Mouse (Mus musculus) MEL (cell line): ENCODE measurements around the gene Nrsn2. TPM values are rescaled to one million over a fixed set of nuclear protein-coding genes. Genes with fewer than 3 reads are reported as not detected.

ENCODE experiments used
- DNase-seq: peaks from one replicate; pipeline ENCODE4 v3.0.0; 2011; ENCODE audit warnings: low read depth, low spot score
- H3K27ac ChIP-seq: 2 replicates; pipeline ENCODE4 v1.5.1; 2012; ENCODE audit warnings: low read depth, mild to moderate bottlenecking, control low read depth, low read length, moderate library complexity; ENCODE audit not compliant: control insufficient read depth
- H3K27me3 ChIP-seq, 2 experiments: fragments of 150-350 bp in 1 of 2; sonication (generic) in 1 of 2; 2 replicates each; pipeline ENCODE4 v1.6.1; 2012; ENCODE audit warnings: low read length in 2 of 2, mild to moderate bottlenecking in 2 of 2, improper control_type of control experiment in 1 of 2, moderate library complexity in 1 of 2; ENCODE audit not compliant: insufficient read depth in 2 of 2, control insufficient read depth in 1 of 2
- H3K36me3 ChIP-seq, 2 experiments: 2 replicates each; pipeline ENCODE4 v1.6.1; 2012 to 2014; ENCODE audit warnings: low read length in 2 of 2, improper control_type of control experiment in 1 of 2, inconsistent platforms in 1 of 2, mild to moderate bottlenecking in 1 of 2; ENCODE audit not compliant: insufficient read depth in 2 of 2, control insufficient read depth in 1 of 2
- H3K4me1 ChIP-seq, 2 experiments: fragments of 150-350 bp in 1 of 2; sonication (generic) in 1 of 2; 2 replicates each; pipeline ENCODE4 v1.6.1; 2012; ENCODE audit warnings: low read length in 2 of 2, improper control_type of control experiment in 1 of 2, mild to moderate bottlenecking in 1 of 2; ENCODE audit not compliant: insufficient read depth in 2 of 2, control insufficient read depth in 1 of 2
- H3K4me3 ChIP-seq, 2 experiments: fragments of 150-350 bp in 1 of 2; sonication (generic) in 1 of 2; 2 replicates each; pipeline ENCODE4 v1.5.1; 2012; ENCODE audit warnings: low read depth in 2 of 2, low read length in 2 of 2, mild to moderate bottlenecking in 2 of 2, moderate library complexity in 2 of 2, control low read depth in 1 of 2, improper control_type of control experiment in 1 of 2; ENCODE audit not compliant: control insufficient read depth in 1 of 2, insufficient read depth in 1 of 2
- H3K79me2 ChIP-seq: 2 replicates; pipeline ENCODE4 v1.6.1; 2012; ENCODE audit warnings: mild to moderate bottlenecking, low read length, moderate library complexity; ENCODE audit not compliant: control insufficient read depth, poor library complexity, insufficient read depth
- H3K9ac ChIP-seq: 2 replicates; pipeline ENCODE4 v1.6.1; 2012; ENCODE audit warnings: low read depth, mild to moderate bottlenecking, control low read depth, low read length, moderate library complexity; ENCODE audit not compliant: control insufficient read depth, poor library complexity, severe bottlenecking
- H3K9me3 ChIP-seq: fragments of 150-350 bp; sonication (generic); replicated peaks from 2 replicates; pipeline ENCODE4 v1.6.1; 2012; ENCODE audit warnings: mild to moderate bottlenecking, low read length, improper control_type of control experiment, moderate library complexity; ENCODE audit not compliant: insufficient read depth
- BHLHE40 ChIP-seq: IDR thresholded peaks from 2 replicates; pipeline ENCODE4 v1.6.1; 2012; ENCODE audit warnings: low read depth, mild to moderate bottlenecking, inconsistent platforms, low read length, improper control_type of control experiment, borderline replicate concordance
- CHD2 ChIP-seq: IDR thresholded peaks from 2 replicates; pipeline ENCODE4 v1.6.1; 2011; ENCODE audit warnings: low read length, improper control_type of control experiment
- CTCF ChIP-seq, 3 experiments: IDR thresholded peaks in 2 of 3; conservative IDR thresholded peaks in 1 of 3; 2 replicates each; pipeline ENCODE4 v1.5.1; 2011 to 2012; ENCODE audit warnings: low read length in 3 of 3, low read depth in 2 of 3, mild to moderate bottlenecking in 2 of 3, improper control_type of control experiment in 1 of 3, inconsistent platforms in 1 of 3, mixed read lengths in 1 of 3, moderate library complexity in 1 of 3; ENCODE audit not compliant: control insufficient read depth in 1 of 3, insufficient read depth in 1 of 3, poor library complexity in 1 of 3, severe bottlenecking in 1 of 3
- ELF1 ChIP-seq: IDR thresholded peaks from 2 replicates; pipeline ENCODE4 v1.6.1; 2014; ENCODE audit warnings: low read depth, mild to moderate bottlenecking, inconsistent platforms, low read length, improper control_type of control experiment, moderate library complexity
- EP300 ChIP-seq, 2 experiments: IDR thresholded peaks; 2 replicates each; pipeline ENCODE4 v1.6.1; 2011; ENCODE audit warnings: improper control_type of control experiment in 2 of 2, low read length in 2 of 2, low read depth in 1 of 2, mild to moderate bottlenecking in 1 of 2
- ETS1 ChIP-seq: IDR thresholded peaks from 2 replicates; pipeline ENCODE4 v1.6.1; 2012; ENCODE audit warnings: low read depth, mild to moderate bottlenecking, inconsistent platforms, low read length, improper control_type of control experiment, moderate library complexity
- GATA1 ChIP-seq: IDR thresholded peaks from 2 replicates; pipeline ENCODE4 v1.6.1; 2011; ENCODE audit warnings: low read depth, low read length, improper control_type of control experiment
- HCFC1 ChIP-seq: IDR thresholded peaks from 2 replicates; pipeline ENCODE4 v1.6.1; 2012; ENCODE audit warnings: low read depth, mild to moderate bottlenecking, inconsistent platforms, low read length, improper control_type of control experiment, moderate library complexity
- MAFK ChIP-seq: IDR thresholded peaks from 2 replicates; pipeline ENCODE4 v1.6.1; 2011; ENCODE audit warnings: low read depth, mild to moderate bottlenecking, low read length, improper control_type of control experiment, borderline replicate concordance
- MAX ChIP-seq: IDR thresholded peaks from 2 replicates; pipeline ENCODE4 v1.6.1; 2011; ENCODE audit warnings: low read length, improper control_type of control experiment
- MEF2A ChIP-seq: IDR thresholded peaks from 2 replicates; pipeline ENCODE4 v1.6.1; 2014; ENCODE audit warnings: low read depth, mild to moderate bottlenecking, inconsistent platforms, low read length, improper control_type of control experiment; ENCODE audit not compliant: poor library complexity, insufficient replicate concordance, severe bottlenecking; ENCODE audit errors: extremely low read depth
- MXI1 ChIP-seq: IDR thresholded peaks from 2 replicates; pipeline ENCODE4 v1.6.1; 2011; ENCODE audit warnings: mild to moderate bottlenecking, low read depth, low read length, improper control_type of control experiment
- MYB ChIP-seq: IDR thresholded peaks from 2 replicates; pipeline ENCODE4 v1.6.1; 2011; ENCODE audit warnings: mild to moderate bottlenecking, low read depth, low read length, improper control_type of control experiment
- MYC ChIP-seq: IDR thresholded peaks from 2 replicates; pipeline ENCODE4 v1.6.1; 2011; ENCODE audit warnings: low read depth, mild to moderate bottlenecking, low read length, improper control_type of control experiment, moderate library complexity
- NELFE ChIP-seq: IDR thresholded peaks from 2 replicates; pipeline ENCODE4 v1.6.1; 2011; ENCODE audit warnings: low read depth, low read length, improper control_type of control experiment
- NRF1 ChIP-seq: IDR thresholded peaks from 2 replicates; pipeline ENCODE4 v1.6.1; 2014; ENCODE audit warnings: low read depth, mild to moderate bottlenecking, inconsistent platforms, low read length, improper control_type of control experiment, moderate library complexity; ENCODE audit not compliant: poor library complexity, insufficient read depth, severe bottlenecking
- POLR2AphosphoS2 ChIP-seq: IDR thresholded peaks from 2 replicates; pipeline ENCODE4 v1.6.1; 2011; ENCODE audit warnings: low read length, improper control_type of control experiment
- POLR2AphosphoS5 ChIP-seq: IDR thresholded peaks from 2 replicates; pipeline ENCODE4 v1.6.1; 2012; ENCODE audit warnings: low read depth, borderline replicate concordance, mild to moderate bottlenecking, inconsistent platforms, low read length, moderate library complexity, mixed read lengths
- RCOR1 ChIP-seq: IDR thresholded peaks from 2 replicates; pipeline ENCODE4 v1.6.1; 2012; ENCODE audit warnings: low read depth, mild to moderate bottlenecking, inconsistent platforms, low read length, improper control_type of control experiment
- SIN3A ChIP-seq: IDR thresholded peaks from 2 replicates; pipeline ENCODE4 v1.6.1; 2012; ENCODE audit warnings: low read length, improper control_type of control experiment, inconsistent platforms
- SMC3 ChIP-seq: IDR thresholded peaks from 2 replicates; pipeline ENCODE4 v1.6.1; 2011; ENCODE audit warnings: low read depth, low read length, improper control_type of control experiment
- TAL1 ChIP-seq: IDR thresholded peaks from 2 replicates; pipeline ENCODE4 v1.6.1; 2012; ENCODE audit warnings: mild to moderate bottlenecking, inconsistent platforms, low read length, moderate library complexity, mixed read lengths
- TBP ChIP-seq: IDR thresholded peaks from 2 replicates; pipeline ENCODE4 v1.8.0; 2011; ENCODE audit warnings: low read depth, low read length, improper control_type of control experiment
- TCF12 ChIP-seq: IDR thresholded peaks from 2 replicates; pipeline ENCODE4 v1.6.1; 2014; ENCODE audit warnings: low read depth, mild to moderate bottlenecking, inconsistent platforms, low read length, improper control_type of control experiment, moderate library complexity
- UBTF ChIP-seq: IDR thresholded peaks from 2 replicates; pipeline ENCODE4 v1.6.1; 2012; ENCODE audit warnings: low read depth, mild to moderate bottlenecking, inconsistent platforms, low read length, improper control_type of control experiment, moderate library complexity, borderline replicate concordance; ENCODE audit not compliant: insufficient read depth
- USF1 ChIP-seq: IDR thresholded peaks from 2 replicates; pipeline ENCODE4 v1.6.1; 2014; ENCODE audit warnings: low read depth, mild to moderate bottlenecking, inconsistent platforms, low read length, improper control_type of control experiment, moderate library complexity
- ZC3H11A ChIP-seq: IDR thresholded peaks from 2 replicates; pipeline ENCODE4 v1.6.1; 2012; ENCODE audit warnings: low read depth, mild to moderate bottlenecking, inconsistent platforms, low read length, improper control_type of control experiment
- ZNF384 ChIP-seq: IDR thresholded peaks from 2 replicates; pipeline ENCODE4 v1.6.1; 2012; ENCODE audit warnings: low read depth, mild to moderate bottlenecking, inconsistent platforms, low read length, improper control_type of control experiment
- polyA plus RNA-seq, 2 experiments: library from polyadenylated mRNA; stranded (reverse) in 1 of 2; unstranded in 1 of 2; fragments of >175 nt in 1 of 2; fragments of >200 nt in 1 of 2; gene quantifications; 2 replicates each; pipeline versions ENCODE4 v1.2.1 to v1.2.4; 2012; ENCODE audit warnings: low replicate concordance in 2 of 2, low read depth in 1 of 2; ENCODE audit not compliant: insufficient read length in 2 of 2, insufficient read depth in 1 of 2, missing spikeins in 1 of 2
- total RNA-seq: library from RNA; depleted of rRNA; stranded (reverse); fragments of 300-350 nt; gene quantifications from 2 replicates; pipeline ENCODE4 v1.2.3, GENCODE M21; 2012

Gene Nrsn2
- total and polyA plus RNA-seq, 3 experiments, result not detected

DNA sequence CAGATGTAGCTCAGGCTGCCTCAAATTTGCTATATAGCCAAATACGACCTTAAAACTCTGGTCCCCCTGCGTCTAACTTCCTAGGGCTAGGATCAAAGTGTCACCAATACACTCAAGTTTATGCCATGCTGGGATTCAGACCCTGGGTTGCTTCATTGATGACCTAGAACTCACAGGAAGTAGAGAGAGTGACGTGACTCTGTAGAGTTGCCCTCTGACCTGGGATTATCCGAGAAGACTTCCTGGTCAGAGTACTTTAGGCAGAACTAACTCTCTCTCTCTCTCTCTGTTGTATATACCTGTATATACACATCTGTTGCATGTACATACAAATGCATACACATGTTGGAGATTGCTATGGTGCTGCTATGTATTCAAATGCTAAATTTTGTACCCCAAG is 3.8 kb downstream of the Nrsn2 start:
- peaks cover 0 to 11% of the 10 kb centered on the region in 2 experiments; a peak in 2 of 4 replicates for H3K36me3 ChIP-seq
- DNase-seq, result peak; percentile 60
- H3K9me3 ChIP-seq, result no peaks in the 10 kb centered on the region
- no peaks in the 10 kb centered on the region for H3K27me3 ChIP-seq
- peak overlapping the region; percentile 29 to 58 for H3K4me3 ChIP-seq
- peak overlapping the region; percentile 68 for H3K9ac ChIP-seq
- peaks cover 9 to 15% of the 10 kb centered on the region in 2 experiments for H3K4me1 ChIP-seq
- TF ChIP-seq ZC3H11A, result no peak
- TF ChIP-seq GATA1, result no peak
- no peak for TF ChIP-seq SMC3
- no peak for TF ChIP-seq BHLHE40
- TF ChIP-seq HCFC1, result peak; percentile 52; the same call in 1 of the 2 replicates
- no peak for TF ChIP-seq UBTF
- peak; percentile 35; the same call in 1 of the 2 replicates for TF ChIP-seq NELFE
- no peak for TF ChIP-seq CHD2
- TF ChIP-seq MXI1, result no peak; the same call in 1 of the 2 replicates
- no peak for TF ChIP-seq POLR2AphosphoS5
- no peak for TF ChIP-seq CTCF (IDR thresholded peaks at IDR 0.05 in 2 of 3, conservative IDR thresholded peaks at IDR 0.05 in 1 of 3; ENCODE audit: control insufficient read depth in 1 of 3, insufficient read depth in 1 of 3, low read depth in 2 of 3, low read length in 3 of 3, poor library complexity in 1 of 3, severe bottlenecking in 1 of 3)
- TF ChIP-seq MAFK, result no peak
- TF ChIP-seq TCF12, result no peak
- 0 out of 2 replicates have a peak, but pooled peaks have one; percentile 29 for TF ChIP-seq ELF1
- no peak for TF ChIP-seq NRF1
- no peak for TF ChIP-seq ETS1
- H3K79me2 ChIP-seq, result no peaks in the 10 kb centered on the region
- H3K27ac ChIP-seq, result peak overlapping the region; percentile 77

- peak overlapping the region; percentile 77 for H3K27ac ChIP-seq
- peak overlapping the region; percentile 29 to 58 for H3K4me3 ChIP-seq
- H3K9me3 ChIP-seq, result no peaks in the 10 kb centered on the region
- H3K27me3 ChIP-seq, result no peaks in the 10 kb centered on the region
- DNase-seq, result peak; percentile 91
- TF ChIP-seq MYC, result 0 out of 2 replicates have a peak, but pooled peaks have one; percentile 12
- TF ChIP-seq GATA1, result peak; percentile 66
- peak; percentile 66 to 88 for TF ChIP-seq EP300 (IDR thresholded peaks at IDR 0.05; ENCODE audit: low read depth in 1 of 2, low read length in 2 of 2)
- peak; percentile 37 for TF ChIP-seq MAX
- no peak for TF ChIP-seq NELFE
- TF ChIP-seq POLR2AphosphoS2, result no peak
- peak; percentile 100 for TF ChIP-seq ETS1
- TF ChIP-seq USF1, result peak; percentile 29; the same call in 1 of the 2 replicates
- TF ChIP-seq MEF2A, result no peak
- TF ChIP-seq MYB, result no peak
- TF ChIP-seq BHLHE40, result peak; percentile 74; the same call in 1 of the 2 replicates
- TF ChIP-seq RCOR1, result peak; percentile 79
- TF ChIP-seq ZNF384, result 0 out of 2 replicates have a peak, but pooled peaks have one; percentile 12
- 0 out of 2 replicates have a peak, but pooled peaks have one; percentile 9 for TF ChIP-seq TBP
- peak; percentile 50; the same call in 1 of the 2 replicates for TF ChIP-seq MXI1
- TF ChIP-seq TAL1, result 0 out of 2 replicates have a peak, but pooled peaks have one; percentile 2
- TF ChIP-seq TCF12, result peak; percentile 81
- 0 out of 2 replicates have a peak, but pooled peaks have one; percentile 29 for TF ChIP-seq HCFC1
- peak; percentile 91 for TF ChIP-seq SIN3A
- H3K9ac ChIP-seq, result peak overlapping the region; percentile 15
- peaks cover 9 to 15% of the 10 kb centered on the region in 2 experiments for H3K4me1 ChIP-seq
- no peaks in the 10 kb centered on the region for H3K79me2 ChIP-seq
- peaks cover 0 to 11% of the 10 kb centered on the region in 2 experiments; a peak in 2 of 4 replicates for H3K36me3 ChIP-seq
Observed at GRCm38 (mm10) chr2:152372104-152372503, 4.3 kb downstream of the Nrsn2 start.
